Mouse (Mus musculus) lung, embryonic 16.5 days (tissue): ENCODE results near the gene Olfr193. TPM values are rescaled to one million over a fixed set of nuclear protein-coding genes. Genes with fewer than 3 reads are reported as not detected.
"Not testable (repeated sequence)": the region's sequence is repeated elsewhere in the genome, so short reads cannot be mapped to it uniquely, and the experiment has no call there.

Source experiments
- ATAC-seq: fragments of 200-750 bp; cut with Nextera tagmentation; 2 replicates; pipeline ENCODE4 v1.8.0; 2017; ENCODE audit warnings: low read depth, mild to moderate bottlenecking, moderate library complexity
- H3K27ac ChIP-seq: fragments of 300-500 bp; sonication (generic); 2 replicates; pipeline ENCODE4 v1.5.1; 2014; ENCODE audit warnings: mild to moderate bottlenecking, control low read depth, low read length
- H3K27me3 ChIP-seq: fragments of 300-500 bp; sonication (generic); 2 replicates; pipeline ENCODE4 v1.6.1; 2014; ENCODE audit warnings: low read depth, low read length, mixed read lengths; ENCODE audit not compliant: control insufficient read depth, insufficient read depth
- H3K36me3 ChIP-seq: fragments of 300-500 bp; sonication (generic); 2 replicates; pipeline ENCODE4 v1.6.1; 2014; ENCODE audit warnings: low read length; ENCODE audit not compliant: control insufficient read depth, insufficient read depth
- H3K4me1 ChIP-seq: fragments of 300-500 bp; sonication (generic); replicated peaks from 2 replicates; pipeline ENCODE4 v1.6.1; 2014; ENCODE audit warnings: low read length, mixed read lengths; ENCODE audit not compliant: control insufficient read depth, insufficient read depth
- H3K4me2 ChIP-seq: fragments of 300-500 bp; sonication (generic); 2 replicates; pipeline ENCODE4 v1.6.1; 2014; ENCODE audit warnings: low read depth, low read length, control low read depth
- H3K4me3 ChIP-seq: fragments of 300-500 bp; sonication (generic); 2 replicates; pipeline ENCODE4 v1.5.1; 2014; ENCODE audit warnings: mild to moderate bottlenecking, low read length, control low read depth
- H3K9ac ChIP-seq: fragments of 300-500 bp; sonication (generic); 2 replicates; pipeline ENCODE4 v1.6.1; 2014; ENCODE audit warnings: low read length, control low read depth
- H3K9me3 ChIP-seq: fragments of 300-500 bp; sonication (generic); 2 replicates; pipeline ENCODE4 v1.6.1; 2016; ENCODE audit warnings: low read length; ENCODE audit not compliant: control insufficient read depth
- WGBS: fragments of 180-500 bp; shearing (Covaris S2); extraction: QIAGEN DNeasy Blood & Tissue Kit; methylation state at CpG from one replicate; pipeline ENCODE4 v1.1.7; 2014; 5-methylcytosine and 5-hydroxymethylcytosine counted together
- polyA plus RNA-seq: library from polyadenylated mRNA; unstranded; fragments of >200 nt; fragmentation: Nextera tagmentation; extraction: Ambion mirVana; gene quantifications from 2 replicates; pipeline ENCODE4 v1.2.1, GENCODE M21; 2015

The Olfr193 gene
- polyA plus RNA-seq, 1 experiment from 2014 or later = not detected

- no peak for ATAC-seq
- Histone ChIP-seq H3K36me3 (no peaks in the 10 kb centered on the region), H3K9ac (no peak within 1 kb of the TSS), H3K4me3 (no peak within 1 kb of the TSS), H3K4me2 (no peak within 1 kb of the TSS), H3K27me3 (no peaks in the 10 kb centered on the region), H3K27ac (no peak within 1 kb of the TSS), H3K9me3 (no peaks in the 10 kb centered on the region), H3K4me1 (no peaks in the 10 kb centered on the region)
- 83% methylated on average over 5 of the region's 5 CpGs for WGBS
Measured at GRCm38 (mm10) chr16:59077905-59078304, 33.8 kb downstream of the Olfr193 start, which contains the start of gene Olfr190. Gene Olfr190, minus strand, starts transcription at chr16:59078005.

DNA sequence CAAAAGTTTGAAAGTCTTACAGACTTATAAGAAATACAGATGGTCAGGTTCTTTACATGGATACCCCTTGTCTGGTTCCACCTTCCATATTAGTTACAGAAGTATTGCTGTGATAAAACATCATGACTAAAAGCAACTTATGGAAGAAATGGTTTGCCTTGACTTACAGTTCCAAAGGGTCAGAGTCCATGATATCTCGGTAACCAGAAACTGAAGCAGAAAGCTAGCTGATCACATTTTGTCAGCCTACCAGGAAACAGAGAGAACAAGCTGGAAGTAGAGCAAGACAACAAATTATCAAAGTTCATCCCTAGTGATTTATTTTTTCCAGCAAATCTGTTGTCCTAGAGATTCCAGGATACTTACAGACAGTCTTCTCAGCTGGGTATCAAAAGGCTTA, 38.2 kb downstream of the Olfr193 start:
- WGBS = 75% methylated on average over 1 of the region's 1 CpGs
- H3K9me3 ChIP-seq = no peaks in the 10 kb centered on the region
- ATAC-seq = no peak
- H3K4me1 ChIP-seq = no peaks in the 10 kb centered on the region
- H3K4me2 ChIP-seq = no peak overlapping the region
- no peaks in the 10 kb centered on the region for H3K36me3 ChIP-seq
- H3K4me3 ChIP-seq = no peak overlapping the region
- H3K27ac ChIP-seq = no peak overlapping the region
- H3K9ac ChIP-seq = no peak overlapping the region
- H3K27me3 ChIP-seq = no peaks in the 10 kb centered on the region

DNA sequence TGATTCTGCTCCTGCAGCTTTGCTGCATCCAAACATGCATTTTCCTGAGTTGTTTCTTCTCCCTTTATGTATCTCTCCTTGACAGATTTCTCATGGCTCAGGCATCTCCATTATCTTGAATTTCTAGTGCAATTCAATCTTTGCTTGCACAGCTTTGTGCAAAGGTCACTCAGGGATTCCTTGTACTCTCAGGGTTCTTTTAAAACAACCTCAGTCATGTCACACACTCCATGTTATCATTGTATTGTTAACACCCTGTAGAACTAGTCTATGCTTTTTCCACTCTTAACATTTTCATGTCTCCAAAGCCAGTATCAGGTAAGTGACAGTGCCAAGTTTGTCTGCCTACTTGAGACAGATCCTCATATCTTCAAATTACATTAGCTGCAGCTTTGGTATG, 39.9 kb downstream of the Olfr193 start:
- H3K27ac ChIP-seq = no peak overlapping the region
- H3K9ac ChIP-seq = no peak overlapping the region
- no peaks in the 10 kb centered on the region for H3K4me1 ChIP-seq
- H3K36me3 ChIP-seq = no peaks in the 10 kb centered on the region
- H3K9me3 ChIP-seq = no peaks in the 10 kb centered on the region
- no peak for ATAC-seq
- no peaks in the 10 kb centered on the region for H3K27me3 ChIP-seq
- H3K4me3 ChIP-seq = no peak overlapping the region
- H3K4me2 ChIP-seq = no peak overlapping the region

DNA sequence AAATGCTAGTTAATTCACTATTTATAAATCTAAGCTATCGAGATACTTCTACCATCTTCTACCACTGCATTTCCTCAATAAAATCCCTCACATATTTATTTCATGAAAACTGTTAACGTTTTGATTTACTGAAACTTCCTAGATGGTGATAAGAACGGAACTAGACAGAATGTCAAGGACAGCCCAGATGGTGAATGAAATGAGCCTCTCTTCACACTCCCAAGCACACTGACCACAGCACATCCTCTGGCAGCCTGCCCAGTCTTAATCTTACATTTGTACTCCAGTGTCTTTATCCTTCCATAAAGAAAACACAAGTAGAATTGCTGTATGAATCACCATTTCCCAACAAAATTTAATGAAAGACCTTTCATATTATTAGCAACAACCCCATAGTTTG, 49.3 kb downstream of the Olfr193 start:
- H3K4me1 ChIP-seq, H3K36me3 ChIP-seq, H3K4me2 ChIP-seq, H3K4me3 ChIP-seq, H3K9me3 ChIP-seq, H3K27ac ChIP-seq, ATAC-seq, H3K27me3 ChIP-seq, H3K9ac ChIP-seq: not testable (repeated sequence)
- 29% methylated on average over 3 of the region's 3 CpGs for WGBS

Other genes starting within 250 kb of the Olfr193 start
- not detected in 2 replicates for gene Olfr177, start 237.1 kb downstream of the Olfr193 start, polyA plus RNA-seq
- gene Olfr178, start 219.8 kb downstream of the Olfr193 start, polyA plus RNA-seq = not detected in 2 replicates
- not detected in 2 replicates for gene Olfr181, start 183.1 kb downstream of the Olfr193 start, polyA plus RNA-seq
- gene Olfr180, start 182.5 kb downstream of the Olfr193 start, polyA plus RNA-seq = not detected in 2 replicates
- gene Olfr183, start 116.5 kb downstream of the Olfr193 start, polyA plus RNA-seq = not detected in 2 replicates
- gene Olfr186, start 81.6 kb downstream of the Olfr193 start, polyA plus RNA-seq = not detected in 2 replicates
- not detected in 2 replicates for gene Olfr187, start 72.1 kb downstream of the Olfr193 start, polyA plus RNA-seq
- not detected in 2 replicates for gene Olfr190, start 33.9 kb downstream of the Olfr193 start, polyA plus RNA-seq
- gene Olfr191, start 22.1 kb downstream of the Olfr193 start, polyA plus RNA-seq = not detected in 2 replicates
- gene Olfr194, start 9.2 kb upstream of the Olfr193 start, polyA plus RNA-seq = not detected in 2 replicates
- gene Olfr195, start 35.2 kb upstream of the Olfr193 start, polyA plus RNA-seq = not detected in 2 replicates
- gene Olfr196, start 58.6 kb upstream of the Olfr193 start, polyA plus RNA-seq = not detected in 2 replicates
- not detected in 2 replicates for gene Olfr198, start 91.7 kb upstream of the Olfr193 start, polyA plus RNA-seq
- not detected in 2 replicates for gene Olfr199, start 107.9 kb upstream of the Olfr193 start, polyA plus RNA-seq
- gene Olfr201, start 160.8 kb upstream of the Olfr193 start, polyA plus RNA-seq = not detected in 2 replicates
- not detected in 2 replicates for gene Olfr202, start 174.9 kb upstream of the Olfr193 start, polyA plus RNA-seq
- gene Olfr203, start 187.0 kb upstream of the Olfr193 start, polyA plus RNA-seq = not detected in 2 replicates
- not detected in 2 replicates for gene Olfr204, start 206.4 kb upstream of the Olfr193 start, polyA plus RNA-seq
- gene Olfr205, start 219.3 kb upstream of the Olfr193 start, polyA plus RNA-seq = not detected in 2 replicates
- gene Olfr206, start 237.4 kb upstream of the Olfr193 start, polyA plus RNA-seq = not detected in 2 replicates